Mouse (Mus musculus): ENCODE results near the gene Polr2j. TPM values are rescaled to one million over a fixed set of nuclear protein-coding genes. Genes with fewer than 3 reads are reported as not detected.
A peak's percentile ranks its signal among the peaks of the same experiment; 100 is the strongest.
"Not testable (repeated sequence)": the region's sequence is repeated elsewhere in the genome, so short reads cannot be mapped to it uniquely, and the experiment has no call there.

The Polr2j gene
- polyA plus RNA-seq, 1 experiment from 2014 or later: 129 TPM

DNA sequence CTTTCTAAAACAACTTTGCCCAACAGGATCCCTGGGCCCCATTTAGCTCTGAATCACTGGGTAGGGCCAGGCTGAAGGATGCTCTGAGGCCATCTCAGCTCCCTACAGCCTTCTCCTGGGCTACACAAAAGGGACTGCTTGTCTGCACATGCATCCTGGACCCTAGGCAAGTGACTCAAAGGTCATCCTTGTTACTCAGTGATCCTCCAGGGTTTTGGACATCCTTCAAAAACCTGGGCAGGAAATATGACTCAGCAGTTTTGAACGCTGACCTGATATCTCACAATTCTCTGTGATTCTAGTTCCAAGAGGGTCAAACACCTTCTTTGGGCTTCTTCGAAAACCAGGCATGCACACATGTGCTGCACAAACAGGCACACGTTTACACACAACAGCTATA lies 7.4 kb upstream of the Polr2j start:
- Histone ChIP-seq H3K4me3 (replicated peaks) (no peak overlapping the region), H3K4me2 (no peak overlapping the region), H3K36me3 (replicated peaks) (no peaks in the 10 kb centered on the region), H3K27ac (replicated peaks) (no peak overlapping the region), H3K9me3 (replicated peaks) (0 out of 2 replicates have a peak, but pooled peaks cover 4% of the 10 kb centered on the region), H3K9ac (no peak overlapping the region), H3K4me1 (replicated peaks) (0 out of 2 replicates have a peak, but pooled peaks cover 5% of the 10 kb centered on the region), H3K27me3 (no peaks in the 10 kb centered on the region)
- 44% methylated on average over 3 of the region's 3 CpGs for WGBS (ENCODE audit: insufficient replicate concordance)
- no peak for ATAC-seq (ENCODE audit: insufficient read depth)

- not testable (repeated sequence) for H3K4me2 ChIP-seq; H3K9me3 ChIP-seq (replicated peaks); H3K9ac ChIP-seq; H3K4me3 ChIP-seq (replicated peaks); H3K27ac ChIP-seq (replicated peaks); ATAC-seq (ENCODE audit: insufficient read depth); H3K36me3 ChIP-seq (replicated peaks); H3K27me3 ChIP-seq
- H3K4me1 ChIP-seq (replicated peaks): peaks cover 32% of the 10 kb centered on the region
- WGBS (ENCODE audit: insufficient replicate concordance): 41% methylated on average over 4 of the region's 4 CpGs
Measured at GRCm38 (mm10) chr5:136113546-136113945, 2.9 kb upstream of the Polr2j start.

- Histone ChIP-seq H3K27me3 (no peaks in the 10 kb centered on the region), H3K9ac (peak overlapping the region; percentile 88), H3K27ac (replicated peaks) (peak overlapping the region; percentile 80), H3K36me3 (replicated peaks) (peaks cover 33% of the 10 kb centered on the region), H3K9me3 (replicated peaks) (no peaks in the 10 kb centered on the region), H3K4me3 (replicated peaks) (peak overlapping the region; percentile 88), H3K4me1 (replicated peaks) (peaks cover 33% of the 10 kb centered on the region), H3K4me2 (peak overlapping the region; percentile 95)
- 0% methylated on average over 22 of the region's 22 CpGs for WGBS (ENCODE audit: insufficient replicate concordance)
- ATAC-seq (ENCODE audit: insufficient read depth): peak; percentile 77
Measured at GRCm38 (mm10) chr5:136116784-136117112, 317 bp downstream of the Polr2j start.

DNA sequence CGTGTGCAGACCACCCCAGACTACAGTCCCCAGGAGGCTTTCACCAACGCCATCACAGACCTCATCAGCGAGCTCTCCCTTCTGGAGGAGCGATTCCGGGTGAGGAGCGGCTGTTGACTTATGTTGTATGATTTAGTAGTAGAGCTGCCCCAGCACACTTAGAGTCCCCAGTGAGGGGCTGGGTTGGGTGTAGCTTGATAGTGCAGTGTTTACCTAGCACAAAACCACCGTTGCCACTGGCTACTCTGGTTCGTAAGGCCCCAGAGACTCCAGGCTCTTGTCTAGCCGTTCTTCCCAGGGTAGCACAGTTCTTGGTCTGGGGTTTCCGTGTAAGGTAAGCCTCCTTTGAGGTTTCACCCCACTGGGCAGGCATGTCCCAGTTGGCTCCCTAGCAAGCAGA lies 5.7 kb downstream of the Polr2j start:
- Histone ChIP-seq H3K27me3 (no peaks in the 10 kb centered on the region), H3K4me1 (replicated peaks) (peaks cover 21% of the 10 kb centered on the region), H3K27ac (replicated peaks) (no peak overlapping the region), H3K36me3 (replicated peaks) (peaks cover 84% of the 10 kb centered on the region), H3K9ac (no peak overlapping the region), H3K4me2 (no peak overlapping the region), H3K4me3 (replicated peaks) (no peak overlapping the region), H3K9me3 (replicated peaks) (no peaks in the 10 kb centered on the region)
- no peak for ATAC-seq (ENCODE audit: insufficient read depth)
- WGBS (ENCODE audit: insufficient replicate concordance): 81% methylated on average over 10 of the region's 10 CpGs

GRCm38 (mm10) chr5:136135571-136136291 lies 19.3 kb downstream of the Polr2j start, which contains the start of the genes Lrwd1 and Alkbh4:
TSS of gene Lrwd1 (minus strand) at chr5:136136074.
TSS of gene Alkbh4 (plus strand) at chr5:136136146.
- H3K9me3 ChIP-seq (replicated peaks): no peaks in the 10 kb centered on the region
- H3K4me1 ChIP-seq (replicated peaks): peaks cover 45% of the 10 kb centered on the region
- H3K9ac ChIP-seq: peak within 1 kb of the TSS; percentile 89
- WGBS (ENCODE audit: insufficient replicate concordance): under 1% methylated on average over 60 of the region's 60 CpGs
- H3K27me3 ChIP-seq: no peaks in the 10 kb centered on the region
- peak; percentile 91 for ATAC-seq (ENCODE audit: insufficient read depth)
- H3K4me2 ChIP-seq: peak within 1 kb of the TSS; percentile 80
- peaks cover 68% of the 10 kb centered on the region for H3K36me3 ChIP-seq (replicated peaks)
- peak within 1 kb of the TSS; percentile 91 for H3K4me3 ChIP-seq (replicated peaks)
- peak within 1 kb of the TSS; percentile 95 for H3K27ac ChIP-seq (replicated peaks)

DNA sequence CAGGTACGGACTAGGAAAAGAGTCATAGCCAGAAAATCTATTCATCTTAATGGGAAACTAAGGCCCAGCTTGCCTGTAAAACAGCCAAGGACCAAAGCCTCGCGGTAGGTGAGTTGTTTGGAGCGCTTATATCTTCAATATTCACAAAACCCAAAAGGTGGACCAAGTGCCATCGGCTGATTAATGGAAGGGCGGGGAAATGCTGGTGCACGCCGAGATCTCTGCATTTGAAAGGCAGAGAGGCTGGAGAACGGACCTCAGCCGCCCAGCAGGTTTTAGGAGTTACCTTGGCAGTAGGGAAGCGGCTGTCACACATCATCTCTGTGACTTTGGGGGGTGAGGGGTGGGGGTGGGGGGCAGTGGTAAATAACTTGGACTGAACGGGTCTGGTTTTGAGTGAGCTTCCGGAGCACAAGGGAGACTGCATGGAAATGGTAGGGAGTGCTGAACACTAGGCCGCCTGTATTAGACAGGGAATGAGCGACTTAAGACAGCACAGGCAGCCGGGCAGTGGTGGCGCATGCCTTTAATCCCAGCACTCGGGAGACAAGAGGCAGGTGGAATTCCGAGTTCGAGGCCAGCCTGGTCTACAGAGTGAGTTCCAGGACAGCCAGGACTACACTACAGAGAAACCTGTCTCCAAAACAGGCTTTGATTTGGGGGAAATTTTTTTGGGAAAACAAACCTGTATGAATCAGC lies 20.0 kb downstream of the Polr2j start:
- Histone ChIP-seq H3K27me3 (no peaks in the 10 kb centered on the region), H3K4me1 (replicated peaks) (peaks cover 45% of the 10 kb centered on the region), H3K36me3 (replicated peaks) (peaks cover 68% of the 10 kb centered on the region), H3K27ac (replicated peaks) (peak overlapping the region; percentile 95), H3K4me2 (peak overlapping the region; percentile 80), H3K9ac (peak overlapping the region; percentile 89), H3K9me3 (replicated peaks) (no peaks in the 10 kb centered on the region), H3K4me3 (replicated peaks) (peak overlapping the region; percentile 91)
- peak; percentile 6 for ATAC-seq (ENCODE audit: insufficient read depth)
- 3% methylated on average over 20 of the region's 20 CpGs for WGBS (ENCODE audit: insufficient replicate concordance)

DNA sequence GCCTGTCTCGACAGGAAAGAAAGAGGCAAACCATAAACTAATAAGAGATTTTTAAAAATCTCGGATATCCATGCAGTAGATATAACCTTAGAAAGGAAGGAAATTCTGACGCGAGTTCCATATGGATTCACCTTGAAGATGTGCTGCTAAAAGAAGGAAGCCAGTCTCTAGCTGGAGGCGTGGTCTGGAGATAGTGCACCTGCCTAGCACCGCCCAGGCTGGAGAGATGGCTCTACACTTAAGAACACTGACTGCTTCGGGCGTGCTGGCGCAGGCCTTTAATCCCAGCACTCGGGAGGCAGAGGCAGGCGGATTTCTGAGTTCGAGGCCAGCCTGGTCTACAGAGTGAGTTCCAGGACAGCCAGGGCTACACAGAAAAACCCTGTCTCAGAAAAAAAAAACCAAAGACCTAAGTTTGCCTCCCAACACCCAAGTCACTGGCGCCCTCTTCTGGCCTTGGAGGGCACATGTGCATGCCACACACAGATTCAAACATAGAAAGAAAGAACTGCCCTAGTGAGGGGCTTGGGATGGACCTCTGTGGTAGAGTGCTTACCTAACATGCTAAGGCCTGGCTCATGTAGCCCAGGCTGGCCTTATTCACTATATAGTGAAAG lies 21.3 kb downstream of the Polr2j start:
- WGBS (ENCODE audit: insufficient replicate concordance): 35% methylated on average over 13 of the region's 13 CpGs
- H3K4me1 ChIP-seq (replicated peaks): peaks cover 45% of the 10 kb centered on the region
- no peaks in the 10 kb centered on the region for H3K9me3 ChIP-seq (replicated peaks)
- H3K4me3 ChIP-seq (replicated peaks): peak overlapping the region; percentile 91
- H3K9ac ChIP-seq: no peak overlapping the region
- no peaks in the 10 kb centered on the region for H3K27me3 ChIP-seq
- ATAC-seq (ENCODE audit: insufficient read depth): no peak
- peaks cover 67% of the 10 kb centered on the region for H3K36me3 ChIP-seq (replicated peaks)
- H3K4me2 ChIP-seq: peak overlapping the region; percentile 80
- peak overlapping the region; percentile 95 for H3K27ac ChIP-seq (replicated peaks)

DNA sequence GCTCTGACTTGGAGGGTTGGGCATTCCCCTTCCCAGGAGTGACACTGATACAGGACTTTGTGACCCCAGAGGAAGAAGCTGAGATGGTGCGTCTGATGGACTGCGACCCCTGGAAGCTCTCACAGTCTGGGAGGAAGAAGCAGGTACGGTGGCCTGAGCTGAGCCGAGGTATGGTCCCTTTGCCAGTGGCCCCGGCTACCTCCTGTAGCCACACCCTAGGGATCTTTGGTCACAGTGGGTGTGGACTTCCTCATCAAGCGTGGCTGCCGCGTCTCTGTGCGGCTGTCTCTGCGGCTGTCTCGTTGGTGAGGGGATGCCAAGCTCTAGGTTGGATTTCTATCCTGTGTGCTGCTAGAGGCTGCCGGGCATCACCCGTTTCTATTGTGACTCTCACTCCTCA lies 23.0 kb downstream of the Polr2j start:
- H3K27me3 ChIP-seq: no peaks in the 10 kb centered on the region
- H3K9ac ChIP-seq: no peak overlapping the region
- no peak for ATAC-seq (ENCODE audit: insufficient read depth)
- H3K4me2 ChIP-seq: no peak overlapping the region
- H3K4me3 ChIP-seq (replicated peaks): no peak overlapping the region
- no peaks in the 10 kb centered on the region for H3K9me3 ChIP-seq (replicated peaks)
- peak overlapping the region; percentile 59 for H3K27ac ChIP-seq (replicated peaks)
- peaks cover 43% of the 10 kb centered on the region for H3K4me1 ChIP-seq (replicated peaks)
- peaks cover 51% of the 10 kb centered on the region for H3K36me3 ChIP-seq (replicated peaks)
- WGBS (ENCODE audit: insufficient replicate concordance): 69% methylated on average over 13 of the region's 13 CpGs

DNA sequence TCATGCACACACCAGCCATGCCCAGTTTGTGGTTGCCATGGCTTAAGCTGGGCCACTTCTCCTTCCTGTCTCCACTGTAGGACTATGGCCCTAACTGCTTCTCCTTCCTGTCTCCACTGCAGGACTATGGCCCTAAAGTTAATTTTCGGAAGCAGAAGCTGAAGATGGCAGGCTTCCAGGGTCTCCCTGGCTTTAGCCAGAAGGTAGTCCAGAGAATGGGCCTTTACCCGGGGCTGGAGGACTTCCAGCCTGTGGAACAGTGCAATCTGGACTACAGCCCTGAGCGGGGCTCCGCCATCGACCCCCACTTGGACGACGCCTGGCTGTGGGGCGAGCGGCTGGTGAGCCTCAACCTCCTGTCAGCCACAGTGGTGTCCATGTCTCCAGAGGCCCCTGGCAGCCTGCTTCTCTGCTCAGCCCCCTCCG lies 23.6 kb downstream of the Polr2j start:
- Histone ChIP-seq H3K27ac (replicated peaks) (peak overlapping the region; percentile 59), H3K27me3 (no peaks in the 10 kb centered on the region), H3K4me2 (no peak overlapping the region), H3K9ac (no peak overlapping the region), H3K36me3 (replicated peaks) (peaks cover 47% of the 10 kb centered on the region), H3K4me1 (replicated peaks) (peaks cover 43% of the 10 kb centered on the region), H3K9me3 (replicated peaks) (no peaks in the 10 kb centered on the region), H3K4me3 (replicated peaks) (no peak overlapping the region)
- 84% methylated on average over 10 of the region's 10 CpGs for WGBS (ENCODE audit: insufficient replicate concordance)
- ATAC-seq (ENCODE audit: insufficient read depth): no peak

DNA sequence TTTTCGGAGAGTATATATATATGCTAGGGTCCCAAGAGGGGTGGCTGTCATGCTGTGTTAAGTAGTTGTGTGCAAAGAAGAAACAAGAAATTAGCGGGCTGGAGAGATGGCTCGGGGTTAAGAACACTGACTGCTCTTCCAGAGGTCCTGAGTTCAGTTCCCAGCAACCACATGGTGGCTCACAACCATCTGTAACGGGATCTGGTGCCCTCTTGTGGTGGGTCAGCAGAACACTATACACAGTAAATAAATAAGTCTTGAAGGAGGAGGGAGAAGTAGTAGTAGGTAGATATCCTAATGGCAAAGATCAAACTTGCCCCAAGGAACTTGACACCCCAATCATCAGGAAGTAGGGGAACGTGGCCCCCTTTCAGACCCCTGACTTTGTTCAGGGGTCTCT lies 26.3 kb downstream of the Polr2j start:
- no peak for ATAC-seq (ENCODE audit: insufficient read depth)
- Histone ChIP-seq H3K27me3 (no peaks in the 10 kb centered on the region), H3K4me1 (replicated peaks) (peaks cover 33% of the 10 kb centered on the region), H3K9me3 (replicated peaks) (no peaks in the 10 kb centered on the region), H3K27ac (replicated peaks) (no peak overlapping the region), H3K4me2 (no peak overlapping the region), H3K9ac (no peak overlapping the region), H3K4me3 (replicated peaks) (no peak overlapping the region), H3K36me3 (replicated peaks) (peaks cover 47% of the 10 kb centered on the region)
- WGBS (ENCODE audit: insufficient replicate concordance): 73% methylated on average over 5 of the region's 5 CpGs

DNA sequence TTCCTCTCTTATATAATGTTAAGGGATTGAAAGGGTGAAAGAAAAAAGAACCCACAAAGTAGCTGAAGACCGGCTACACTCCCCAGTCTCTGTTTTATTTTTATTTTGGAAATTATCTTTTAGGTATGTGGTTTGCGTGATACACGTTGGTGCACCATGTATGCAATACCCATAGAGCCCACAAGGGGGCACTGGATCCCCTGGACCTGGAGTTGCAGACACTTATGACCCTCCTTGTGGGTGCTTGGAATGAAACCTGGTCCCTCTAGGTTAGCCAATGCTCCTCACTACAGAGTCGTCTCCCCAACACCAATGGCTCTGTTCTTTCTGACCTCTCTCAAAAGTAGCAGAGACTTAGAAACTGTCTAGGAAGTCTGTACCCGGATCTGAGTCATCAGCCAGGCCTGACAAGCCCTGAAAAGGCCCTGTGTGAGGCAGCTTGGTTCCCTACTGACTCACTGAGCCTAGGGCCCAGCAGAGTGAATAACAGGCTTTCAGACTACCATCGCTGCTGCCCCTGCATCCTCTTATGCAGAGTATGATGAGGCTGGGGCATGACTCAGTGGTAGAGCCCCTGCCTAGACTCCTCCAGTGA lies 26.8 kb downstream of the Polr2j start:
- WGBS (ENCODE audit: insufficient replicate concordance): 83% methylated on average over 6 of the region's 6 CpGs
- Histone ChIP-seq H3K27ac (replicated peaks) (no peak overlapping the region), H3K36me3 (replicated peaks) (peaks cover 44% of the 10 kb centered on the region), H3K4me3 (replicated peaks) (no peak overlapping the region), H3K27me3 (no peaks in the 10 kb centered on the region), H3K4me1 (replicated peaks) (peaks cover 30% of the 10 kb centered on the region), H3K9me3 (replicated peaks) (no peaks in the 10 kb centered on the region), H3K4me2 (no peak overlapping the region), H3K9ac (no peak overlapping the region)
- ATAC-seq (ENCODE audit: insufficient read depth): no peak
